Mouse (Mus musculus): ENCODE data around the gene Med15. TPM values are rescaled to one million over a fixed set of nuclear protein-coding genes. Genes with fewer than 3 reads are reported as not detected.
A peak's percentile ranks its signal among the peaks of the same experiment; 100 is the strongest.

Med15 gene
- total RNA-seq, 2 experiments from 2014 or later, result 78.9 to 80.8 TPM

GRCm38 (mm10) chr16:17652607-17653006, 80.1 kb downstream of the Med15 start:
- no peak for DNase-seq
- intact Hi-C loops (cut with DNase I), result no loop called here

DNA sequence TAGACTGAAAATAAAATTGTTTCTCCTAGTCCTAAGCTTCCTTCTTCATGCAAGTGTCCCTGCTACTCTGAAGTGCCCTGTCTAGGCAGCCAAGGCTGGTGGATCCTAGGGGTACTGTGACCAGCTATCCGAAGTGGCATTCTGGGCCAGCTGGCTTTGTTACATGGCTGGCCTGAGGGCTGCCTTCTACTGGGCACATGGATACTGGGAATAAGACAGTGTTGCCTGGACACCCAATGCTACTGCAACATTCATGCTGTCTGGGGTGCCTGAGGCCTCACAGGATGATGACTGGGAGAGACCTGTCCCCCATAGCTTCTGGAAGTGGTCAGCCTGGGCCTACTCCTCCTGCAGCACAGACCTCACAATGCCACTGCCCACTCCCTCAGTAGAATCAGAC, 82.0 kb downstream of the Med15 start:
- DNase-seq, result no peak
- intact Hi-C loops (cut with DNase I), result no loop called here

- intact Hi-C loops (cut with DNase I), result no loop called here
- no peak for DNase-seq
Observed at GRCm38 (mm10) chr16:17649925-17650605, 82.6 kb downstream of the Med15 start.

DNA sequence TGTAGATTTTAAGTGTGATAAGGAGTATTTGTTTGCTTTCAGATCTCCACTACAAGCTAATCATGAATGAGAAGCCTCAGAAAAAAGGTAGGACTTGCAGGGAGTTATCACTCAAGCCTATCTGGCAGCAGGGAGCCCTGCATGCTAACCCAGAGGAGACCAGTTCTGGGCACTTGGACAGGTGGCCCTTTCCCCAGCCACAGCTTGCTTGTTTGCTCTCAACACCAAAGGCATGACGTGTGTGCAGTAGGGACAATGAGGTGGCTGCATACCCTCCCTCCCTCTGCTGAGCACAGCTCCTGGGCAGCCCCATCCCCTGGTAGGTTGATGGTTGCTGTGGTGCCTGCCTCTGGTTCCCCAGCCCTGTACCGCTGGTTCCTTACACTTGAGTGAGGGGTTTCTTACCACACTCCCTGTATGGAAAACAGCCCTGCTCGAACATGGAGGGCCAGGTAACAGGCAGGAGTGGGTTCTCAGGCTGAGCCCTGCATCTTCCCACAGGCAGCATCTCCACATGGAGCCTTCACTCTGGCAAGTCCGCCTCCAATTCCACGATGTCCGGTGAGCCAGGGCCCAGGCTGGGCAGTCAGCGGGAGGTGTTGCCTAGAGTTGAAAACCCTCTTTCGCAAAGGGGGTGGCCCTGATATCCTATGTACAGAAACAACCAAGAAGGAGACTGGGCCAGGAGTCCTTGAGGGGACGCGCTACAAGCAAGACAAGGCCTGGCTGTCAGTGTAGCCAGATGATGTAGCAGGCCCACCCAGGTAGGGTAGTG, 84.9 kb downstream of the Med15 start:
- intact Hi-C loops (cut with DNase I), result no loop called here
- no peak for DNase-seq

DNA sequence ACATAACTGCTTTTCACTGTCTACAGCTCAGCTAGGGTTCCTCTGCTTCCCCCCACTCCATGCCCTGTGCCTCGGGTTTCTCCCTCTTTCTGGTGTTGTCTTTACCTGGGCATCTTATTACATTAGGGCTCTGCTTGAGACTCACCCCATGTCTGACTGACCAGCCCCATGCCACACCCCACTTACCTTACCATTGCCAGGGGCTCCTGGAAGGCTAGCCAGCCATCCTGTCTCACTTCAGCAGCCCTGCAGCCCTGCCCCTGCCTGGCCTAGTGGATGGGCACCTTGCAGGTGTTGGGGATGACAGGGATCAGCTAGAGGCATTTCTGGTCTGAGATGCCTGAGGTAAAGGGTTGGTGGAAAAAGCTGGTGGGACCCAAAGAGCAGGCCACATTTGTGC, 85.5 kb downstream of the Med15 start:
- no peak for DNase-seq
- intact Hi-C loops (cut with DNase I), result no loop called here

GRCm38 (mm10) chr16:17646310-17647114, 86.2 kb downstream of the Med15 start, which contains the start of gene Ccdc74a:
TSS of gene Ccdc74a (plus strand) at chr16:17646470.
- DNase-seq, result peak; percentile 79
- intact Hi-C loops (cut with DNase I), result no loop called here

DNA sequence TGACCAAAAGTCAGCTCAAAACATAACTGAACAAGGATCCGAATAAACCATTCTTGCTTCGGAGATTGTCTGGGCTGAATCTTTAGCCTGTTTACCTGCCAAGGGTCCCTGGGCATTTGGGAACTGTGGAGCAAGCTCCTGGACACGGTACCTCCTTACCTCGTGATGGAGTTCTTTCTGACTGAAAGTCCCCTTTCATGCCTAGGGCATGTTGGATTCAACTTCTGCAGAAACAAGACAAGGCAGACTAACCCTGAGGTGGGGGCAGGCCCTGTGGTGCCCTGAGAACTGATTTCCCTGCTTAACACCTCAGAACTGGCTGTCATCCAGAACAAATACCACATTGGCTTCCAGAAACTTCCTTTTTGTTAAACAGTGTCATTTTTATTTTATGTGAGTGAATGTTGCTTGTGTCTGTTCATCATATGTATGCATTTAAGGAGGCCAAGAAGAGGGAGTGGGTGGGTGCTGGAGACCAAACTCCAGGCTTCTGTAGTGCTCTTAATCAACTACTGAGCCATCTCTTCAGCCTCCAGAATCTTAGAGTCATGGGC, 89.2 kb downstream of the Med15 start:
- intact Hi-C loops (cut with DNase I), result no loop called here
- DNase-seq, result no peak

- DNase-seq, result peak; percentile 59
- intact Hi-C loops (cut with DNase I), result no loop called here
Observed at GRCm38 (mm10) chr16:17642311-17642710, 90.4 kb downstream of the Med15 start.

DNA sequence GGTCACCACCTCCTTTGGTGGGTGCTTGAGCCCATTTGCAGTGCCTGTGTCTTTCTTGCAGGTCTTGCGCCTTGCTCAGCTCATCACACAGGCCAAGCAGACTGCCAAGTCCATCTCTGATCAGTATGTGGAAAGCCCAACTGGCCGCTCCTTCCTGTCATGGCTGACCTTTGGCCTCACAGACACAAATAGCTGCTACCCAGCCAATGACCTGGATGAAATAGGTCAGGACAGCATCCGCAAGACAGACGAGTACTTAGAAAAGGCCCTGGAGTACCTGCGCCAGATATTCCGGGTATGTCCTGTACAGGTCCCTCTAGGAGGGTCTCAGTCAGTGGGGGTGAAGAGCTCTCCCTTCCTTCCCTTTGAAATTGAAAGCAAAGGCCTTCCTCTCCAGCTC, 91.4 kb downstream of the Med15 start:
- intact Hi-C loops (cut with DNase I), result no loop called here
- no peak for DNase-seq

DNA sequence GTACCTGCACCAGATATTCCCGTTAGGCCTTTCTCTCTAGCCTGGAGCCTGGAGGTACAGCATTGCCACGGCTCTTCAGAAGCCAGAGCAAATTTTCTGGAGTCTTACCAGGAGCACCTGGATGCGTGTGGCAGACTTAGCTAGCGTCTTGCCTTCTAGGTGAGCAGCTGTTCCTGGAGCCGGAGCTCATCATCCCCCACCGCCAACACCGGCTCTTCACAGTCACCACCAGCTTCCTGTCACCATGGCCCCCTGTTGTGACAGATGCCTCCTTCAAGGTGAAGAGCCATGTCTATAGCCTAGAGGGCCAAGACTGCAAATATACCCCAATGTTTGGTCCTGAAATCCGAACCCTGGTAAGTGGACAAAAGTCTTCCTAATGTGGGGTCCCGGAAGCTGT, 92.0 kb downstream of the Med15 start:
- intact Hi-C loops (cut with DNase I), result no loop called here
- DNase-seq, result no peak

DNA sequence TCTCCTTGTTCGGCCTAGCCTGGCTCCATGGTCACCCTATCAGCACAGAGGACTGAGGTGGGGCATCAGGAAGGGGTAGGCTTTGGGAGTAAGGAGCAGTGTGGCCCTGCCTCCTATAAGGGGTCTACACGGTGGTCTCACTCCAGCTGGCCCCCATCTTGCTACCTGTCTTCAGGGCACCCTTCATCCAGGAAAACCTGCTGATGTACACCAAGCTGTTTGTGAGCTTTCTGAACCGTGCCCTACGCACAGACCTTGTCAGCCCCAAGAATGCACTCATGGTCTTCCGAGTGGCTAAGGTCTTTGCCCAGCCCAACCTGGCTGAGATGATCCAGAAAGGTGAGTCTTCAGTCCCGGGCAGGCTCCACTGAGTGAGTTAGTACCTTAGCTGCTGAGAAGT, 92.7 kb downstream of the Med15 start:
- intact Hi-C loops (cut with DNase I), result no loop called here
- DNase-seq, result no peak

DNA sequence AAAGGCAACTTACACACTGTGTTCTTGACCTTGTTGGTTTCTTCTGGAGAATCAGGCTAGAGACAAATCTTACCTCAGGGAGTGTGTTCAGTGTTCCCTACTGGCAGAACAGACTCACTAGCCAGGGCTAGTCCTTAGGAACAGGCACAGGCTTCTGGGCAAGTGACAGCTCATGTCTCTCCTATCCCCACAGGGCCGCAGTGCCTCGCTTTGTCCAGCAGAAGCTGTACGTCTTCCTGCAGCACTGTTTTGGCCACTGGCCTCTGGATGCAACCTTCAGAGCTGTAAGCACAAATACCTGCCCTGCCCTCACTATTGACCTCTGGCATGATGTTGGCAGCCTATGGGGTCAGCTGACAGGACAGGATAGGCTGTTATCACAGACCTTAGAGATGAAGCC, 93.6 kb downstream of the Med15 start:
- no peak for DNase-seq
- intact Hi-C loops (cut with DNase I), result no loop called here

GRCm38 (mm10) chr16:17638036-17638628, 94.6 kb downstream of the Med15 start:
- no peak for DNase-seq
- intact Hi-C loops (cut with DNase I), result no loop called here

DNA sequence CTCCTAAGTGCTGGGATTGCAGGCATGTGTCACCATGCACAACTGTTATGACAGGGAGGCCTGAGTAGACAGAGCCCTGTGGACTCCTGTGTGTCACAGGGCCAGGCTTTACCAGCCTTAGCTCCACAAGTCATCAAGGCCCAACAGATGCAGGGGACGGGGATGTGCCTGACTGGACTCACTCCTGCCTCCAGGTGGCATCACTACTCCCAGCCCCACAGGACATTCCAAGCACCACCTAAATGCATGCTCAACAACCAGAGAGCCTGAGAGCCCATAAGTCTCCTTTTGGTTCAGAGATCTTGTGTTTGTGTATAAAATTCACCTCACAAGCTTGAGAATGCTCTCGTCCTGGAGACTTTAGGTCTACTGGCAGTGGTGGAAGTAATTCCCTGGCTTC, 95.1 kb downstream of the Med15 start:
- intact Hi-C loops (cut with DNase I), result no loop called here

GRCm38 (mm10) chr16:17636904-17637303, 95.8 kb downstream of the Med15 start:
- intact Hi-C loops (cut with DNase I), result no loop called here

More for the DNA sequence above, 95.1 kb downstream of the Med15 start:
- DNase-seq, result no peak

DNA sequence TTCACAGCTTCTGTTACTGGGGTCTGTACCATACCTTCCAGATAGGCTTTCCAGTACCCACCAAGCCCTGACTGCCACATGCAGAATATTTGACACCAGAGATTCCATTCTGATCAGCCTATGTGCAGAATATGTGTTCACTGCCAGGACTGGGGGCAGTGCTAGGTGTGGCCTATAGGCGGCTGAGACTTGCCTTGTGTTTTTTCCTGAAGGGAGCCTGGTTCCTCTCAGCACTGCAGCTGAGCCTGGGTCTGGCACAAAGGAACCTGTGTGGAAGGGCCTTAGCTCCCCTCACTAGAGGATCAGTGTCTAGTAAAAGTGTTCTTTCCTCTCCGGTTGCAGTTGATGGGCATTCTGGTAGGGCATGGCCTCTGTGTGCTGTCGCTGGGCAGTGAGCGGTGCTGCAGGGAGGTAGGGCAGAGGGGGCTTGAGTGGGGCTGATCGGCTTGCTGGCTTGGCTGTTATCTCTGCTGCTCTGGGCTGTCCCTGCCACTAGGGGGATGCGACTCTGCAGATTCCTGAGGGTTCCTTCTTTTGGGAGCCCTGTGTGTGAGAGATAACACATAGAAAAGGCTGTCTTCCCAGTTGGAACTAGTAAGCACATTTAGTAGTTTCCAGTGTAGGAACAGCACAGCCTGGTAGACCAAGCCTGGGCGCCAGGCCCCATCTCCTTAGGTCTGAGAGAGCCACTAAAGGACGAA, 99.1 kb downstream of the Med15 start:
- DNase-seq, result no peak
- intact Hi-C loops (cut with DNase I), result no loop called here

More at GRCm38 (mm10) chr16:17636904-17637303, 95.8 kb downstream of the Med15 start:
- no peak for DNase-seq

DNA sequence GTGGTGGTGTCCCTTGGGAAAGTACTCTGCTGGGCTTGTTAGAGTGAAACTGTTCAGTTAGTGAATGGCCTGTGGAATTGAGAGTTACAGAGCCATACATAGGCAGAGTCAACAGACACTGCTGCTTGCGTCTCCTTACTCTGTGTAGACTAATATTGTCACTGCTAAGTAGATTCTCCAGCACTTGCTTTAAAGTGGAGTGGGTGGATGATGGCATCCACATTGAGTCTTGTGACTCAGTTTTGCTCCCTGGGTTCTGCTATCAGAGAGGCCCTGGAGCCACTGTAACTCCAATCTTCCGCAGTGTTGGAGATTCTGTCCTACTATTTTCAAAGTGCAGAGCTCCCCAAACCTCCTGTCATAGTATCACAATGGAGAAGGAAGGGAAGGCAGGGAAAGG, 100.1 kb downstream of the Med15 start:
- no peak for DNase-seq
- intact Hi-C loops (cut with DNase I), result no loop called here

DNA sequence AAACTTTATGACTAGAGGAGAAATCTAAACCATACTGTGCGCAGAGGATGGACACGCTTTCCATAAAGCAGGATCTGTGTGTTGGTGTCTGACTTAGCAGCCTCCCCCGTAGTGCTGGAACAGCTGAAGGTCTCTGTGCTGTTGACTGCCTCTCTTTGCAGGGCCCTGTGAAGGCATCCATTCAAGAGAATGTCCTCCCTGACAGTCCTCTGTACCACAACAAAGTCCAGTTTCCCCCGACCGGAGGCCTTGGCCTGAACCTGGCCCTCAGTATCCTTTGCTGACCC, 106.5 kb downstream of the Med15 start:
- intact Hi-C loops (cut with DNase I), result no loop called here
- no peak for DNase-seq

DNA sequence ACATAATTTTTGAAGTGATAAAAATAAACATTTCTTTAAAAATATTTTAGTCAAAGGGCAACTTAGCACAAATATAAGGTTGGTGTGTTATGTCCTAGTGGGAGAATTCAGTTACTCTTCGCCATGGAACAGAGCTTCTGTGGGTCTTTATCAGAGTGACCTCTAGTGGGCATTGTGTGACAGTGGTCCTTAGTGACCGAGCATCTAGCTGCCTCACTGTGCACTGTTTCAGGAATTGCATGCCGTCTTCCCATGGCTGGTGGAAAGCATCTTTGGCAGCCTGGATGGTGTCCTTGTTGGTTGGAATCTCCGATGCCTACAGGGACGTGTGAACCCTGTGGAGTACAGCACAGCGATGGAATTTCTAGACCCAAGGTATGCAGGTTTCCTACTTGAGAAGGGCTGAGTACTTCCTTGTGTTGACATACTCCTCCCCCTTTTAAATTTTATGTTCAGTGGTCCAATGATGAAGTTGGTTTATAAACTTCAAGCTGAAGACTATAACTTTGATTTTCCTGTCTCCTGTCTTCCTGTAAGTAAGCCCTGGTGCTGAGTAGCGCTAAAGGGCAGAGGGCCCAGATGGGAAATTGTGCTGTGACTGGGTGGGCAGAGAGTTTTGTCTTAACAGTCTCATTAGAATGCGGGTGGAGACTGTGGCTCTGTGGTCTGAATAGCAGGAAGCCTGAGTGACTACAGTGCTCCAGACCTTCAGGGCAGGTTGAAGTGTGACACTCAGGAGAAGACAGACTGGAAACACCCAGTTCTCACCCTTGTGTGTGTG, 107.0 kb downstream of the Med15 start:
- no peak for DNase-seq
- intact Hi-C loops (cut with DNase I), result no loop called here

DNA sequence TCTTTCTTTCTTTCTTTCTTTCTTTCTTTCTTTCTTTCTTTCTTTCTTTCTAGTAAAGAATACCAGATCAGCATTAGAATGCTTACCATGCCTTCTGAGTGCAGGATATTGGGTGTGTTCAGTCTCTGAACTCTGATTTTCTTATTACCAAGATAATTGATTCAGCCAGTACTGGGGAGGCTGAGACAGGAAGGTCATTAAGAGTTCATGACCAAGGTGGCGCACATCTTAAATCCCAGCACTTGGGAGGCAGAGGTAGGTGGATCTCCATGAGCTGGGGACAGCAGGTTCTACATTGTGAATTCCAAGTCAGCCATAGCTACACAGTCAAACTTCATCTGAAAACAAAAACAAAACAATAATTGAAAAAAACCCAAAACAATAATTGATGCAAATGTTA, 110.8 kb downstream of the Med15 start:
- intact Hi-C loops (cut with DNase I), result no loop called here
- DNase-seq, result no peak

Measured in left cerebral cortex, postnatal 4 days (tissue).